Mouse (Mus musculus) embryonic facial prominence, embryonic 10.5 days (tissue): ENCODE data around the gene Ankrd12. TPM values are rescaled to one million over a fixed set of nuclear protein-coding genes. Genes with fewer than 3 reads are reported as not detected.

Experiments
- polyA plus RNA-seq: library from polyadenylated mRNA; unstranded; fragments of >200 nt; fragmentation: Nextera tagmentation; extraction: Ambion mirVana; gene quantifications from 2 replicates; pipeline ENCODE4 v1.2.1, GENCODE M21; 2016

Ankrd12 gene
- polyA plus RNA-seq, 1 experiment from 2014 or later: 19.2 TPM

Other genes with a start within 250 kb of the Ankrd12 start
- gene Ralbp1, start 191.3 kb downstream of the Ankrd12 start, polyA plus RNA-seq: 58.5 and 61.3 TPM in 2 replicates
- gene Twsg1, start 125.9 kb downstream of the Ankrd12 start, polyA plus RNA-seq: 88.5 and 90.7 TPM in 2 replicates
- gene Ndufv2, start 24.5 kb upstream of the Ankrd12 start, polyA plus RNA-seq: 302 and 311 TPM in 2 replicates
- gene Washc1, start 34.5 kb upstream of the Ankrd12 start, polyA plus RNA-seq: 32.6 and 34.0 TPM in 2 replicates
- gene Ddx11, start 46.4 kb upstream of the Ankrd12 start, polyA plus RNA-seq: 37.5 and 41.8 TPM in 2 replicates